Mouse (Mus musculus) left cerebral cortex, adult 2 months (tissue): Measurements from ENCODE around the gene Pde4dip. TPM values are rescaled to one million over a fixed set of nuclear protein-coding genes. Genes with fewer than 3 reads are reported as not detected.

Source experiments
- DNase-seq, 2 experiments: peaks; one replicate each; pipeline ENCODE4 v3.0.0; 2021 to 2022; ENCODE audit warnings: low spot score in 2 of 2, mixed read lengths in 1 of 2; ENCODE audit errors: extremely low spot score in 1 of 2
- H3K27ac ChIP-seq: fragments of 200-600 bp; 2 replicates; pipeline ENCODE4 v1.8.1; 2022
- H3K4me3 ChIP-seq: fragments of 200-600 bp; 2 replicates; pipeline ENCODE4 v1.8.1; 2022
- CTCF ChIP-seq: fragments of 200-600 bp; IDR thresholded peaks from 2 replicates; pipeline ENCODE4 v1.8.1; 2022; ENCODE audit warnings: antibody characterized with exemption, mild to moderate bottlenecking, moderate library complexity
- intact Hi-C: fragments of 180-260 bp; cut with DNase I; formaldehyde crosslinking; loops from one replicate; pipeline ENCODE4 v1.15.1; 2025
- microRNA-seq, 2 experiments: library from miRNA; unstranded; fragments of <30 nt; microRNA quantifications; one replicate each; pipeline ENCODE4 v1.2.0; 2021
- total RNA-seq, 2 experiments: library from RNA; stranded (reverse); gene quantifications; 2 replicates each; pipeline ENCODE4 v1.2.3; 2021

Gene Pde4dip
- total RNA-seq, 2 experiments from 2014 or later = 224 to 246 TPM

DNA sequence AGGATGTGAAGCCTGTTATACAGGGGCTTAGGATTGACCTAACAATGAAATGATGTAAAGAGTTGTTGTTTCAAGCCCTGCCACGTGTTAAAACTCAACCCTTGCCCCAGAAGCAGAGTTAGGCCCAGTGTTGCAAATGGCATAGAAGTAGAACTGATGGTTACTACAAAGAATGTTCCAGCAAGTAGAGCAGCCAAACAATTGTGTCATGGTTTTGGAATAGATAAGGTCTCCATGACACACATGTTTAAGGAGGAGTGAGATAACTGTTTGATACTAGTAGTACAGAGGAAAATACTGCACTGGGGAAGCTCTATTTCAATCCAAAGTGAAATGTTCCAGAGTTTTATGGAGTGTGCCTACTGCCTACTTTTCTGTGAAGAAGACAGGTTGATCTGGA, 240.0 kb downstream of the Pde4dip start:
- H3K27ac ChIP-seq = no peak overlapping the region
- no peak for DNase-seq
- TF ChIP-seq CTCF = no peak
- intact Hi-C loops = no loop called here
- no peak overlapping the region for H3K4me3 ChIP-seq

GRCm38 (mm10) chr3:97642001-97642400, 246.5 kb downstream of the Pde4dip start:
- no peak overlapping the region for H3K4me3 ChIP-seq
- DNase-seq = no peak
- intact Hi-C loops = no loop called here
- no peak overlapping the region for H3K27ac ChIP-seq
- TF ChIP-seq CTCF = no peak

GRCm38 (mm10) chr3:97641396-97641795, 247.1 kb downstream of the Pde4dip start:
- intact Hi-C loops = no loop called here
- TF ChIP-seq CTCF = no peak

More at GRCm38 (mm10) chr3:97641396-97641795, 247.1 kb downstream of the Pde4dip start:
- Histone ChIP-seq H3K27ac (no peak overlapping the region), H3K4me3 (no peak overlapping the region)
- no peak for DNase-seq

Small RNA genes lying within 50 kb of the gene (microRNA-seq; reads per million reads assigned to microRNA genes)
- 0 reads per million in 2 experiments for gene Mir7225

Other genes with a start within 250 kb of the Pde4dip start
- 10 to 100 TPM; 30.0 to 32.8 TPM for gene Prkab2, start 230.5 kb downstream of the Pde4dip start, total RNA-seq
- not detected for gene Gm17651, start 214.0 kb downstream of the Pde4dip start, total RNA-seq
- gene Sec22b, start 12.5 kb upstream of the Pde4dip start, total RNA-seq = 10 to 100 TPM; 80.1 to 90.2 TPM
- 10 to 100 TPM; 13.7 to 14.6 TPM for gene Notch2, start 124.8 kb upstream of the Pde4dip start, total RNA-seq